ENCODE assay signal across 11 mouse cellular contexts in genomic region chr3:106485810-106486209, GRCm38 (mm10). TPM values are rescaled to one million over a fixed set of nuclear protein-coding genes. Genes with fewer than 3 reads are reported as not detected.
DNase-seq lines count a peak whose midpoint lies in the region; ATAC-seq lines count a peak whose summit lies in the region.
"Had no signal": no experiment of that assay in that cellular context is flagged by ENCODE, and none has a peak within 500 bp of the region (broad histone marks: within the 10 kb centered on the region; RNA-seq: fewer than 3 reads in every experiment).

No protein-coding gene starts in this region.

- 0 out of 2 replicates have a peak, but pooled peaks have one; percentile 1 for ATAC-seq in intestine, embryonic 15.5 days
- peak; percentile 69 for ATAC-seq in monocyte, adult 5-6 weeks (replicated peaks; ENCODE audit: insufficient number of reproducible peaks, low FRiP score, low TSS enrichment, poor library complexity, severe bottlenecking)
- ATAC-seq in hindbrain, embryonic 13.5 days (ENCODE audit: low FRiP score) = no peak

- no peaks in the 10 kb centered on the region for H3K36me3 ChIP-seq in intestine, embryonic 15.5 days
- H3K36me3 ChIP-seq in hindbrain, embryonic 13.5 days = no peaks in the 10 kb centered on the region

- WGBS in intestine, embryonic 15.5 days = 60% methylated on average over 5 of the region's 5 CpGs
- WGBS in hindbrain, embryonic 13.5 days = 85% methylated on average over 5 of the region's 5 CpGs

- no peak overlapping the region for H3K4me3 ChIP-seq in intestine, embryonic 15.5 days (replicated peaks)
- no peak overlapping the region for H3K4me3 ChIP-seq in hindbrain, embryonic 13.5 days

- H3K4me2 ChIP-seq in intestine, embryonic 15.5 days (replicated peaks) = no peak overlapping the region
- no peak overlapping the region for H3K4me2 ChIP-seq in hindbrain, embryonic 13.5 days

- no peaks in the 10 kb centered on the region for H3K9me3 ChIP-seq in intestine, embryonic 15.5 days
- H3K9me3 ChIP-seq in hindbrain, embryonic 13.5 days = no peaks in the 10 kb centered on the region

- H3K9ac ChIP-seq in intestine, embryonic 15.5 days = no peak overlapping the region
- no peak overlapping the region for H3K9ac ChIP-seq in hindbrain, embryonic 13.5 days

- peak overlapping the region; percentile 32; the same call in 1 of the 2 replicates for H3K27ac ChIP-seq in intestine, embryonic 15.5 days
- no peak overlapping the region for H3K27ac ChIP-seq in hindbrain, embryonic 13.5 days

- DNase-seq in urinary bladder, postnatal 36 days (ENCODE audit: low spot score in 2 of 2) = peak; percentile 50 to 73
- no peak for DNase-seq in urinary bladder, postnatal 10 days (ENCODE audit: low spot score)
- no peak for DNase-seq in retina, embryonic 14.5 days (ENCODE audit: low spot score)
- DNase-seq in cerebellum, postnatal 14 days = no peak
- DNase-seq: cerebellum, adult 18-20 months; gastrocnemius, postnatal 10 days; heart, postnatal 14 days; kidney, postnatal 10 days had no signal

- H3K4me1 ChIP-seq in intestine, embryonic 15.5 days (replicated peaks) = 0 out of 2 replicates have a peak, but pooled peaks cover 3% of the 10 kb centered on the region
- H3K4me1 ChIP-seq in hindbrain, embryonic 13.5 days (replicated peaks) = peaks cover 11% of the 10 kb centered on the region

- no peaks in the 10 kb centered on the region for H3K27me3 ChIP-seq in intestine, embryonic 15.5 days (replicated peaks)
- H3K27me3 ChIP-seq in hindbrain, embryonic 13.5 days = peaks cover 19% of the 10 kb centered on the region; the same call in 1 of the 2 replicates

RNA-seq across cellular contexts. Expression of gene Dennd2d, which starts 3.6 kb away (rescaled TPM):
- 18.9 and 24.4 TPM in 2 replicates for polyA plus RNA-seq in intestine, embryonic 15.5 days (2015; fragmentation: Nextera tagmentation; extraction: Ambion mirVana)
- 25.0 to 49.5 TPM (median 27.4 TPM) in 3 replicates for total RNA-seq in monocyte, adult 5-6 weeks (2017)
- polyA plus RNA-seq in hindbrain, embryonic 13.5 days (2015; fragmentation: Nextera tagmentation; extraction: Ambion mirVana) = 0.17 and 0.57 TPM in 2 replicates

Comparison
In these comparisons a context has a peak if more than half of its experiments do, and no peak if none do; other contexts are left out.
1. DNase-seq: peak in urinary bladder, postnatal 36 days (2 of 2); none in urinary bladder, postnatal 10 days (single experiment), retina, embryonic 14.5 days (single experiment) and cerebellum, postnatal 14 days (0 of 2).
2. RNA of gene Dennd2d, which starts 3.6 kb away (polyA plus RNA-seq): 18.9 to 24.4 TPM in intestine, embryonic 15.5 days; 0.17 to 0.57 TPM in hindbrain, embryonic 13.5 days; every median in the first group is over 10 times any median in the second.